In the genomic region with DNA sequence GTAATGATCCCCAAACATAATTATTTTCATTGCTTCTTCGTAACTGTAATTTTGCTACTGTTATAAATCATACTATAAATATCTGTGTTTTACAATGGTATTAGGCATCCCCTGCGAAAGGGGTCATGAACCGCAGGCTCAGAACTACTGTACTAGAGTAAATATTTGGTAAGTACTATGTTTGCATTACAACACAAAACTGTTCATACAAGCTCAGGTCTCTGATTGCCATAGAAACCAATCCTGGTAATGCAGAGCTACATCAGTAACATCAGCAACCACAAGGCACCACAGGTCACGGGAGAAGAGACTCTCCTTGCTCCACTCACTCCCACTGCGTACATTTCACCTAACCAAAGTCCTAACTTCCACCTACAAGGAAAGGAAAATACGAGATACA, we compare ENCODE assay signal across 20 mouse cellular contexts. TPM values are rescaled to one million over a fixed set of nuclear protein-coding genes. Genes with fewer than 3 reads are reported as not detected.
"Had no signal": no experiment of that assay in that cellular context is flagged by ENCODE, and none has a peak within 500 bp of the region (broad histone marks: within the 10 kb centered on the region; RNA-seq: fewer than 3 reads in every experiment).

No protein-coding gene starts in this region.

- H3K27me3 ChIP-seq: liver, embryonic 15.5 days; lung, embryonic 15.5 days; megakaryocyte, embryonic 14.5 days; midbrain, embryonic 13.5 days; midbrain, embryonic 15.5 days; neural tube, embryonic 12.5 days had no signal

- H3K4me2 ChIP-seq: liver, embryonic 15.5 days; lung, embryonic 15.5 days; midbrain, embryonic 11.5 days; midbrain, embryonic 13.5 days; midbrain, embryonic 15.5 days; neural tube, embryonic 12.5 days had no signal

- ATAC-seq: lung, postnatal 0 days; midbrain, embryonic 13.5 days; midbrain, embryonic 15.5 days had no signal

- DNase-seq: lung, adult 2 months; lung, postnatal 14 days; lung, postnatal 36 days; right cerebral cortex, postnatal 14 days; thymus, adult 2 months; thymus, postnatal 25 days; thymus, postnatal 4 days had no signal

- H3K27ac ChIP-seq: liver, embryonic 15.5 days; lung, embryonic 15.5 days; macrophage; midbrain, embryonic 13.5 days; midbrain, embryonic 15.5 days; neural tube, embryonic 12.5 days had no signal

- H3K4me3 ChIP-seq: liver, embryonic 15.5 days; lung, embryonic 15.5 days; megakaryocyte, embryonic 14.5 days; midbrain, embryonic 13.5 days; midbrain, embryonic 15.5 days; neural tube, embryonic 12.5 days had no signal

- H3K4me1 ChIP-seq: lung, embryonic 15.5 days; midbrain, embryonic 13.5 days; midbrain, embryonic 15.5 days; neural tube, embryonic 12.5 days had no signal

- H3K9me3 ChIP-seq: liver, embryonic 15.5 days; lung, embryonic 15.5 days; megakaryocyte, embryonic 14.5 days; midbrain, embryonic 13.5 days; midbrain, embryonic 15.5 days; neural tube, embryonic 12.5 days had no signal

- H3K9ac ChIP-seq: liver, embryonic 15.5 days; lung, embryonic 15.5 days; midbrain, embryonic 13.5 days; midbrain, embryonic 15.5 days; neural tube, embryonic 12.5 days had no signal

RNA-seq across cellular contexts. Expression of gene Hus1b, which starts 23.3 kb away (rescaled TPM):
- polyA plus RNA-seq: liver, embryonic 15.5 days; lung, embryonic 15.5 days; lung, postnatal 0 days; macrophage; midbrain, embryonic 11.5 days; midbrain, embryonic 13.5 days; midbrain, embryonic 15.5 days; midbrain, postnatal 0 days; neural tube, embryonic 12.5 days; stomach, embryonic 16.5 days had no signal

RNA-seq across cellular contexts. Expression of gene Gm5447, which starts 49.7 kb away (rescaled TPM):
- polyA plus RNA-seq: lung, adult 2 months; macrophage; midbrain, embryonic 11.5 days; midbrain, embryonic 15.5 days; midbrain, postnatal 0 days; neural tube, embryonic 12.5 days; neural tube, embryonic 14.5 days; spleen, adult 2 months; thymus, adult 2 months had no signal
